Mouse (Mus musculus) liver, embryonic 11.5 days (tissue): ENCODE measurements at regions not wholly inside any gene's neighbourhood (a gene's known extent, or its start where the extent isn't known, plus 50 kb on each side); places are given as distances from the start of the nearest gene placed in this dataset.

Experiments used
- ATAC-seq: fragments of 200-750 bp; cut with Nextera tagmentation; replicated peaks from 2 replicates; pipeline ENCODE4 v1.8.0; 2017; ENCODE audit warnings: moderate number of reproducible peaks, mild to moderate bottlenecking, moderate TSS enrichment, moderate library complexity; ENCODE audit not compliant: low FRiP score
- DNase-seq: peaks from one replicate; pipeline ENCODE4 v3.0.0-alpha.2; 2017; ENCODE audit warnings: low spot score
- H3K27ac ChIP-seq: fragments of 300-500 bp; sonication (generic); 2 replicates; pipeline ENCODE4 v1.5.1; 2014; ENCODE audit warnings: mild to moderate bottlenecking, low read depth, low read length, control low read depth
- H3K27me3 ChIP-seq: fragments of 300-500 bp; sonication (generic); replicated peaks from 2 replicates; pipeline ENCODE4 v1.6.1; 2014; ENCODE audit warnings: low read length, mixed read lengths; ENCODE audit not compliant: control insufficient read depth, insufficient read depth
- H3K36me3 ChIP-seq: fragments of 300-500 bp; sonication (generic); 2 replicates; pipeline ENCODE4 v1.6.1; 2014; ENCODE audit warnings: mild to moderate bottlenecking, low read length, moderate library complexity, mixed read lengths; ENCODE audit not compliant: control insufficient read depth, insufficient read depth
- H3K4me1 ChIP-seq: fragments of 300-500 bp; sonication (generic); replicated peaks from 2 replicates; pipeline ENCODE4 v1.6.1; 2014; ENCODE audit warnings: low read length, mixed read lengths; ENCODE audit not compliant: control insufficient read depth, insufficient read depth
- H3K4me2 ChIP-seq: fragments of 300-500 bp; sonication (generic); 2 replicates; pipeline ENCODE4 v1.6.1; 2014; ENCODE audit warnings: mild to moderate bottlenecking, control low read depth, moderate library complexity
- H3K4me3 ChIP-seq: fragments of 300-500 bp; sonication (generic); 2 replicates; pipeline ENCODE4 v1.5.1; 2014; ENCODE audit warnings: low read depth, low read length, control low read depth
- H3K9ac ChIP-seq: fragments of 300-500 bp; sonication (generic); 2 replicates; pipeline ENCODE4 v1.6.1; 2014; ENCODE audit warnings: low read depth, low read length, control low read depth
- H3K9me3 ChIP-seq: fragments of 300-500 bp; sonication (generic); 2 replicates; pipeline ENCODE4 v1.6.1; 2016; ENCODE audit warnings: low read length, inconsistent platforms, mixed read lengths; ENCODE audit not compliant: control insufficient read depth
- WGBS: fragments of 180-500 bp; shearing (Covaris S2); extraction: QIAGEN DNeasy Blood & Tissue Kit; methylation state at CpG from one replicate; pipeline ENCODE4 v1.1.7; 2014; 5-methylcytosine and 5-hydroxymethylcytosine counted together

DNA sequence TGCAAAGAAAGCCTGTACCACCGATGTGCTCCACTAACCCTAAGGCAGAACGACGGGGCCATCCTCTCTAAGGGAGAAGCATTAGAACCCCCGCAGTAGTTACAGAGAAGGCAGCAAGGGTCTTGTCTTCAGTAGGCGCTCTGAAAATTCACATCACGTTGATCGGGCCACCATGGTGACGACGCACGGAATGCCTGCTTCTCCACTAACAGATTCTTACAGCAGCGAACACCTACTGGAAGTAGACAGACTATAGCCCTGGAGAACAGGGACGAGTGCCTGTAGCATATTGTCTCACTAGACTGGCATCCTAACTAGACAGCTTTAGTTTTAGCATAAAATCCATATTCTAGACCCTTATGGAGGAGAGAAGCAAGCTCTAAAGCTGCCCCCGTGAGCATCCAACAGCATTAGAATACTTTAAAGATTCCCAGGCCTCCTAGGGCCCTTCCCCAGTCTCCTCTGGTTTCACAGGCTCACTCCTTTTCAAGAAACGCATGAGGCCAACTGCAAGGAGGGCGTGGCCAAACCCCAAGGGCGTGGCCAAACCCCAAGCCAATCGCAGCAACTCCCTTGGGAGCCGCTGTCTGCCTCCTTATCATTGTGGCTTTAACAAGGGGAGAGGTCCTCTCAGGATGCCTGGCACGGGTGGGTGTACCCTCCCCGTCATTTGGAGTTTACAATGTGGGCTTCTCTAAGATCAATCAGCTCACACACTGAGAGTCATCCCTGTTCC lies 517.8 kb downstream of the Vrk1 start:
- no peaks in the 10 kb centered on the region for H3K36me3 ChIP-seq
- H3K4me1 ChIP-seq: no peaks in the 10 kb centered on the region
- H3K4me2 ChIP-seq: no peak overlapping the region
- no peaks in the 10 kb centered on the region for H3K27me3 ChIP-seq
- no peak for ATAC-seq
- no peak overlapping the region for H3K9ac ChIP-seq
- peak; percentile 40 for DNase-seq
- no peaks in the 10 kb centered on the region for H3K9me3 ChIP-seq
- H3K27ac ChIP-seq: no peak overlapping the region
- H3K4me3 ChIP-seq: no peak overlapping the region
- 12% methylated on average over 20 of the region's 20 CpGs for WGBS

DNA sequence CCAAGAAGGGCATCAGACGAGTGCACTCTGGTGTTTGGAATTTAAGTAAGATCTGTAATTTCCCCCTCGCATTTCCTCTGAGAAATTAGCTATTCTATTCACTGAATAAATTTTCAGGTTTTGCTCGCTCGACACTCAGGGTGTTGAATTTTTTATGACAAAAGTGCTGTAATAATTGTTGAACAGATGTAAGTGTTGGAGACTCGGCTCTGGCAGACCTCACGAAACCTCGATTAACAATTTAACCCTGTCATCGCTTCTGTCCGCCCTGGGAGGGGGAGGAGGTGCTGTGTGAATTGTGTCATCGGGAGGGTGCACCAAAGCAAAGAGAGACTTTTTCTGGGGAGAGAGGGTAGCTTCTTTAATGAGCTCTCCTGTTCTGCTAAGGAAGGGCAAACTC lies 518.5 kb downstream of the Vrk1 start:
- Histone ChIP-seq H3K4me3 (no peak overlapping the region), H3K4me1 (no peaks in the 10 kb centered on the region), H3K9me3 (no peaks in the 10 kb centered on the region), H3K27ac (no peak overlapping the region), H3K27me3 (no peaks in the 10 kb centered on the region), H3K9ac (no peak overlapping the region), H3K36me3 (no peaks in the 10 kb centered on the region), H3K4me2 (no peak overlapping the region)
- DNase-seq (no peak), ATAC-seq (no peak)
- WGBS: 39% methylated on average over 10 of the region's 10 CpGs

DNA sequence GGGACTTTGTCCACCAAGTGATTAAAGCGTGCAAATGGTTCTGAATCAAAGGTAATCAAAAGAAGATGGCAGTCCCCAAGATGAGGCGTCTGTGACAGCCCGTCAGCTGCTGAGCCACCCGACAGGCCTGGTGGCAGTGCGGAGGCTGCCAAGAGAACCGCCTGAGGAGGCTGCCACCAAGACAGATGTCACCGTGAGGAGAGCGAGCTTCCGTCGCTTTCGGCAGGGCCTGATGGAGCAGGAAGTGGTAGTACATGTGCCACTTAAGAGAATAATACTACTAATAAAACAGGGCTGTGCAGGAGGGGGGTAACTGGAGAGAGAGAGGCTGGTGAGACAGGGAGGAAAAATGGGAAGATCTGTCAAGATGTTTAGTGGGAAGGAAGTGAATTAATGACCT lies 519.1 kb downstream of the Vrk1 start:
- Histone ChIP-seq H3K36me3 (no peaks in the 10 kb centered on the region), H3K27me3 (no peaks in the 10 kb centered on the region), H3K9ac (no peak overlapping the region), H3K9me3 (no peaks in the 10 kb centered on the region), H3K4me3 (no peak overlapping the region), H3K27ac (no peak overlapping the region), H3K4me1 (no peaks in the 10 kb centered on the region), H3K4me2 (no peak overlapping the region)
- WGBS: 38% methylated on average over 11 of the region's 11 CpGs
- no peak for DNase-seq
- no peak for ATAC-seq

DNA sequence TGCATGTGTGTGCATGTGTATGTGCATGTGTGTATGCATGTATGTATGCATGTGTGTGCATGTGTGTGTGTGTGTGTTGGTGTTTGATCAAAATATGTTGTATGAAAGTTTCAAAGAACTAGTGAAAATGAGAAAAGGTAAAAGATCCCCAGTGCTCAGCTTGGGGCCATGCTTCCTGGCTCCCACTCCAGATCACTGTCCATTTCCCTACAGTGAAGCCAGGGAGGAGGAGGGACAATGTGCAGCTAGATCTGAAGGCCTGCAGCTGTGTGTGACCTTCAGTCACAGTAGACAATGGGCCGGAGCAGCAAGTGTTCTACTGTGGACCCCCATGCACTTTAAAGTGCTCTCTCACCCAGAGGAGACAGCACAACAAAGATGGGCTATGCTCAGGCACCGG lies 525.1 kb downstream of the Vrk1 start:
- H3K4me1 ChIP-seq: no peaks in the 10 kb centered on the region
- ATAC-seq: no peak

DNA sequence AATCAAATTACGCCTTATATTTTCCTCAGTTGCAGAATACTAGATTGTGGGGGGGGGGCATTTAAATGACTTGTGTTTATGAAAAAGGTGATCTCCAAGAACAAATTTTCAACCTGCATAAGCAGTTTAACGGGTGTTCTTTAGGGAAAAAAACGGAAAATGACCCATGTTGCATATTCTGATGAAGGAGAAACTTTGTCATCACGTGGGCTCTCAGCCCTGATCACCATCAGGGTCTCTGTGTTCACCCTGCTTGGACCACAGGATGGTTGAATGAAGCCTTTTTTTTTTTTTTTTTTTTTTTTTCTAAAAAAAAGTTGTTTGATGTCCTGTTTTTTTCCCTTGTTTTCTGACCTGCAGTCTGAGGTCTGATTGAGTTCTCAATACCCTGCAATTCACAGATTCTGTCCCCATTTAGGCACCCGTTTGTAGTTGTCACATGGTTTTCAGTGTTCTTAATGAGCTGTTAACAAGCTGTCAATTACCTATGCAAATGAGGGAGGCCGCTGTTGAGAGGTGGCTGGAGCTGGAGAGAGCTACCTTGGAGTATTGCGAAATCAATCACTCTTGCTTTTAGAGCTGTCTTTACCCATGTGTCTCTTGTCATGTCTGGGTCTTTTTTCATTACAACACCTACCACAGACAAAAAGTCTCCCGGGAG lies 525.7 kb downstream of the Vrk1 start:
- H3K36me3 ChIP-seq: no peaks in the 10 kb centered on the region
- H3K4me1 ChIP-seq: no peaks in the 10 kb centered on the region
- H3K27me3 ChIP-seq: peaks cover 3% of the 10 kb centered on the region; the same call in 1 of the 2 replicates
- H3K9me3 ChIP-seq: no peaks in the 10 kb centered on the region
- 24% methylated on average over 8 of the region's 8 CpGs for WGBS
- ATAC-seq: no peak
- DNase-seq: no peak
- no peak overlapping the region for H3K27ac ChIP-seq
- H3K9ac ChIP-seq: no peak overlapping the region
- H3K4me2 ChIP-seq: no peak overlapping the region
- no peak overlapping the region for H3K4me3 ChIP-seq

More for the DNA sequence above, 525.1 kb downstream of the Vrk1 start:
- Histone ChIP-seq H3K4me3 (no peak overlapping the region), H3K27me3 (peaks cover 3% of the 10 kb centered on the region; the same call in 1 of the 2 replicates), H3K9ac (no peak overlapping the region), H3K9me3 (no peaks in the 10 kb centered on the region), H3K27ac (no peak overlapping the region), H3K4me2 (no peak overlapping the region), H3K36me3 (no peaks in the 10 kb centered on the region)
- no peak for DNase-seq
- WGBS: 55% methylated on average over 2 of the region's 2 CpGs

DNA sequence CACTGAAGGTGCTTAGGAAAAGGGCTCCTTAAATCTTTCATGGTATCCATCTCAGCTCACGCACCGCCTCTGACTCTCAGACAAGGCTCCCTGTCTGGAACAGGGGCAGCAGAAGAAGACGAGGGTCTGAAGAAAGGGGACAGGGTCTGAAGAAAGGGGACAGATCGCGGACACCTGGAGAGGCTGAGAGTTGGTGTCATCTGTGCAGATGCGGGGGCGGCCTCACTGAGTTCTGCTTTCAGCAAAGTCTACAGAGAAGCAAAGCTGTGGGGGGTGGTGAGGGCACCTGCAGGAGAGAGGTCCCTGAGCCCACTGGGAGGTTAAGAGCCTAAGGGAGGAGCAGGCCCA lies 526.2 kb downstream of the Vrk1 start:
- 7% methylated on average over 7 of the region's 7 CpGs for WGBS
- H3K4me2 ChIP-seq: no peak overlapping the region
- no peak for DNase-seq
- no peak overlapping the region for H3K9ac ChIP-seq
- ATAC-seq: no peak
- H3K4me1 ChIP-seq: no peaks in the 10 kb centered on the region
- peaks cover 3% of the 10 kb centered on the region; the same call in 1 of the 2 replicates for H3K27me3 ChIP-seq
- no peak overlapping the region for H3K4me3 ChIP-seq
- H3K9me3 ChIP-seq: no peaks in the 10 kb centered on the region
- H3K36me3 ChIP-seq: no peaks in the 10 kb centered on the region
- H3K27ac ChIP-seq: no peak overlapping the region

DNA sequence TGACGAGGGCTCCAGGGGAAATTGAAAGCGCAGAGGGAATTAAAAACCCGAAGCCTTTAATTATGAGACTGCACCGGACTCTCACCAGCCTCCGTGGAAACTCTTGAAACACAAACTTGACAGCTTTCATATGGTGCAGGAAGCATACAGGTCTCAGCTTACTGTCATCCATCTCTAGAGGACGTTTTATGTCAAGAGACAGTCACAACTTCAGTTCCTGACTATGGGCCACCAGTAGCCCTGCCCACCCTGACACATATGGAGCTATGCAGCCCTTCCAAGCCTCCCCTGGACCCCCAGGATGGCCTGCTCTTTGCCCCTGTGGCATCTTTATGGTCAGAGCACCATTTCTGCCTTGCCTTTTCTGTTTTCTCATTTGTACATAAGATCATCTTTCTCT lies 530.0 kb downstream of the Vrk1 start:
- Histone ChIP-seq H3K4me1 (no peaks in the 10 kb centered on the region), H3K27me3 (no peaks in the 10 kb centered on the region), H3K4me2 (no peak overlapping the region), H3K27ac (no peak overlapping the region), H3K9me3 (no peaks in the 10 kb centered on the region), H3K36me3 (no peaks in the 10 kb centered on the region), H3K9ac (no peak overlapping the region), H3K4me3 (no peak overlapping the region)
- 69% methylated on average over 6 of the region's 6 CpGs for WGBS
- DNase-seq: no peak
- no peak for ATAC-seq

DNA sequence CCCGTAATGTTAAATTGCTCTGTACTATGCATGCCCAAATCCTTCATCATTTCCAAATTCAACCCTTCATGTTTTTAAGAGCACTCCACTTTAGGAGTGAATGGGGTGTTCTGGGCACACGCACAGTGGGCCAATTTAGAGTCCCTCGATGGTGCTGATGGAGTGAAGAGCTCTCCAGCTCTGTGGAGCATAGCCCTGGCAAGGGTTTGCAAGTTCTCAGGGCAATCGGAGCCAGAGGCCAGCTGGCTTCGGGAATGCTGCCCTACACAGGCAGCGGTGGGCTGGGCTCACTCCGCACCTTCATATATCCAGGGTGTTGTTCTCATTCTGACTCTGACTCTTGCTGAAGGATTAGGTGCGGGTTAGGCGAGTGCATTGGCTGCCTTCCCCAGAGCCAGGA lies 549.5 kb downstream of the Vrk1 start:
- Histone ChIP-seq H3K4me3 (no peak overlapping the region), H3K36me3 (no peaks in the 10 kb centered on the region), H3K27ac (no peak overlapping the region), H3K4me1 (no peaks in the 10 kb centered on the region), H3K9ac (no peak overlapping the region), H3K9me3 (no peaks in the 10 kb centered on the region), H3K4me2 (no peak overlapping the region), H3K27me3 (no peaks in the 10 kb centered on the region)
- WGBS: 83% methylated on average over 9 of the region's 9 CpGs
- no peak for ATAC-seq
- DNase-seq: no peak

DNA sequence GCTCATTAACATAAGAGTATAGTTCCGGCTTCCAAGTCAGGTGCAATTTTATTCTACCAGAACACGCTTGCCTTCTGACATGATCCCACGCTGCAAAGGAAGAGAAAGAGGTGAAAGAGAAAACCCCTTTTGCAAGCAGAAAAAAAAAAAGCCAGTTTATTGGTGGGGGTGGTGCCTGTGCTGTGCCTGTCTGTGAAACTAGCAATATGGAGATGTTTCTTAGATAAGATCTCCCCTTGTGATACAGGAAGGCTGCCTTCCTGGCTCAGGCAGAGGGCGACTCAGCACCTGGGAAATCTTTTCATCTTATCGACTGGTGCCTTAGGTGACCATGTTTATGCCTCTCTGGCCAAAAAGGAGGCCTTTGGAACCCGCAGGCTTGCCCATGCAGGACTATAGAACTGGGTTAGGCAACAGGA lies 555.2 kb downstream of the Vrk1 start:
- Histone ChIP-seq H3K4me1 (no peaks in the 10 kb centered on the region), H3K9me3 (no peaks in the 10 kb centered on the region), H3K9ac (no peak overlapping the region), H3K27ac (no peak overlapping the region), H3K27me3 (no peaks in the 10 kb centered on the region), H3K36me3 (no peaks in the 10 kb centered on the region), H3K4me2 (no peak overlapping the region), H3K4me3 (no peak overlapping the region)
- ATAC-seq: no peak
- DNase-seq: no peak
- 29% methylated on average over 6 of the region's 6 CpGs for whole genome bisulfite sequencing
